Mouse (Mus musculus) ES-CJ7 (cell line): ENCODE results near the gene Tmcc3.
"Not testable (repeated sequence)": the region's sequence is repeated elsewhere in the genome, so short reads cannot be mapped to it uniquely, and the experiment has no call there.

Source experiments
- DNase-seq: peaks from one replicate; pipeline ENCODE4 v3.0.0; 2011; ENCODE audit warnings: low read depth, low spot score

Tmcc3 gene

DNA sequence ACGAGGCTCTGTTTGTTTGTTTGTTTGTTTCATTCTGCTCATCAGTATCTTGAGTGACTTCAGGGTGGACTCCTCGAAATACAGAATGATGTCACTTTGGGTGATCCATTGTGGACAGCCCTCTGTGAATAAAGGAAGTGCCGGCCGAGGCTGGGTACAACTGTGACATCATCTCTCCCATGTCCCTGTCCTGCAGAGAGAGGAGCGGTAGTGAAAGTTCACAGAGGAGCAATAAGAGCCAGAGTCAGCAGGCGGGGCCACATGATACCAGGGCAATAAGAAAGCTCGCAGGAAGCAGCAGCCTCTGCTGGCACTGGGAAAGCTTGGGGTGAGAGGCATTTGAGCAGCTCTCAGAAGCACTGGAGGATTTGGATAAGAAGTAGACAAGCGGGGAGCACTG, 264.2 kb downstream of the Tmcc3 start:
- DNase-seq = no peak

DNA sequence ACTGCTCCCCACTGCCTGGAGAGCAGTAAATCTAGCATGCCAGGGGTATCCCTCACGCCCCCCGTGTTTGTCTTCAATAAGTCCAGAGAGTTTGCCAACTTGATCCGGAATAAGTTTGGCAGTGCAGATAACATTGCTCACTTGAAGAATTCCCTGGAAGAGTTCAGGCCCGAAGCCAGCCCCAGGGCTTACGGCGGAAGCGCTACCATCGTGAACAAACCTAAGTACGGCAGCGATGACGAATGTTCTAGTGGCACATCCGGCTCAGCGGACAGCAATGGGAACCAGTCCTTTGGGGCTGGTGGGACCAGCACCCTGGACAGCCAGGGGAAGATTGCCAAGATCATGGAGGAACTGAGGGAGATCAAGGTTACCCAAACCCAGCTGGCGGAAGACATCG, 267.1 kb downstream of the Tmcc3 start:
- no peak for DNase-seq

DNA sequence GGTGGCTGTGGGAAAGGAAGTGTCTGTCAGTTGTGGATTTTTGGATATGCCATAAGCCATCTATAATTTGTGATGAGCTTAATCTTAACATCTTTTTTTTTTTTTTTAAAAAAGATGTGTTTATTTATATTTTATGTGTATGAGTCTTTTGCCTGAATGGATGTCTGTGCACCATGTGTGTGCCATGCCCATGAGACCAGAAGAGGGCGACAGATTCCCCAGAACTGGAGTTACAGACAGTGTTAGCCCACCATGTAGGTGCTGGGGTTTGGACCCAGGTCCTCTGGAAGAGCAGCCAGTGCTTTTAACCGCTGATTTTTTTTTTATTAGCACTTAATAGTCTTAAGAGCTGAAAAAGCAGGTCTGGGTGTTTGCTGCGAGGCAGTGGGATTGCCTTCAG, 269.6 kb downstream of the Tmcc3 start:
- DNase-seq = no peak

DNA sequence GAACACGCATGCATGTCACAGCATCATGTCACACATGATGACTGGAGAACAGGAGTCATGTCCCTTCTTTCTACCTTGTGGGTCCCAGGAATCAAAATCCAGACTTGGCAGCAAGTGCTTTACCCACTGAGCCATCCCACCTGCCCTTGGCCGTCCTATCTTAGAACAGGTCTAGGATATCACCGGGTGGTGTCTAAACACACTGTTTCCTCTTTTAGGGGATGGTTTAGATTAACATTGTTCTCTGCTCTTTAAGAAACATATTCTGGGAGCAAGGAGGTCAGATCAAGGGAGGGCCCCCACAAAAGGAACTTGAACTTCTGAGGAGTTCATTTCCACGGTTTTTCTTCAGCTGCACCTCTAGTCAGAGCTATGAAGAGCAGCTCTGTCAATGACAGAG, 272.0 kb downstream of the Tmcc3 start:
- no peak for DNase-seq

DNA sequence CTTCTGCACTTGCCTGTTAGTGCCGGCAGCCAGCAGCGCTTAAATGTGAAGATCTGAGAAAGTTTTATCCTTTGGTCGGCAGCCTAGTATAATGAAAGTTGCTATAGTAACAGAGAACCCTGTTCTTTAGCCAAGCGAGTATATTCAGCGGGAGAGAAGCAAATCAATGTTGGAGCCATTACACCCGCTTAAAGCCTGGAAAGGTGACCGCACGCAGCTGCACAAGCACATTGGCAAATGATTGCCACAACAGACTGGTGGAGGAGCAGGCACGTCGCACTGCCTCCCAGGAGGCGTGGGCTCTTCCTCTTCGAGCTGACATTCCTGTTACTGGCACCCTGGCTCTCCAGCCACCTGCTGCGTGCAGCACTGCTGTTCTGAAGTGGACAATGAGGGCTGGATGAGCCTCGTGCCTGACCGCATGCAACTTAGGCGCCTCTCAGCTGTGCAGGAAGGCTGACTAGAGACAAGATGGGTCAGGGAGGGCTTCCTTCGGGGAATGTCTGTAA, 273.2 kb downstream of the Tmcc3 start:
- no peak for DNase-seq

DNA sequence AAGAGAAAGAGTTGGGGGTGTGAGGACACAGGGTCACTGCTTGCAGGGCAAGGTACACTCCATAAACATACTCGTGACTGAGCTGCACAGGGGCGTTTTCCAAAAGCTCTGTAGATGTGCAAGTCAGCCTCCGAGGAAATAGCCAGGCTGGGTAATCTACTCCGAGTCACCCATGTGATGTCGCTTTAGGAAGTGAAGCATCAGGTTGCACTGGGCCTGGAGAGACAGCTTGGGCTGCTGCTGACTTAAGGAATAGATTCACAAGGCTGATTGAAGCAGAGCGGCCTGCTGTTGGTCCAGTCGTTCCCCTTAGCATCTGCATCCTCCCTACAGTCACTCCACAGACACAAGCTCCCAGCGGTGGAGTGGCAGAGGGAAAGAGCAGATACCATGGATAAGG, 274.1 kb downstream of the Tmcc3 start:
- DNase-seq = no peak

DNA sequence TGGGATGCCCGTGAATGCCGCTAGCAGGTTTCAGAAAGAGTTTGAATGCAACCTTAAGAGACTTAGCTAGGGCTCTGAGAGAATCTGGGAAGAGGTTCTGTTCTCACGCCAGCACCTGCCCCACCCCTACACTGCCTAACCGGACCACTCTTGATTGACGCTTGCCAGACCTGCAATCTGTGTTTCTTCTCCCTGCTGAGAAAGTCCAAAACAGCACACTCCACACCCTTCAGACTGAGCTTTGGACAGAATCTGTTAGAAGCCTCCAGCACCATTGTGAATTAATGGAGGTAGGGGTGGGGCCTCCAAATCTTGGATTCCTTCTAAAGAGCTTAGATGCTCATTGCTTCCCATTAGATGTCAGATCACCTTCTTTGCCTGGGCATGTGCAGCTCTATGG, 277.2 kb downstream of the Tmcc3 start:
- peak; percentile 23 for DNase-seq

DNA sequence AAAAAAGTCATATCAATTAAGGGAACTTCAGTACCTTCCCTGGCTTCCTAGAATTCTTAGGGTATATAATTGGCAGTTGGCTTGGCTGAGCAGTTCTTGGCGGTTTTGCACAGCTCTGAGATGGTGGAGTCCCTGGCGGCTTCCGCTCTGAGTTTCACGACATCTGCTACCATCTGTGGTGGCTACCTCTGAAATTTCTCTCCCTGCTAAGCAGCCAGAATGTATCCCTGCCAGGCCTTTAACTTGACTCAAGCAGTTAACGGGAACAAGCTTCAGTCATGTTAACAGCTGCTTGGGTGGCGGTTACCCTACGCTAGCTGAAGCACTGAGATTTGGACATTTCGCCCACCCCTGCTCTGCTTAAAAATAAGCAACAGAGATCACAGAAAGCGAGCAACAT, 284.0 kb downstream of the Tmcc3 start:
- no peak for DNase-seq

DNA sequence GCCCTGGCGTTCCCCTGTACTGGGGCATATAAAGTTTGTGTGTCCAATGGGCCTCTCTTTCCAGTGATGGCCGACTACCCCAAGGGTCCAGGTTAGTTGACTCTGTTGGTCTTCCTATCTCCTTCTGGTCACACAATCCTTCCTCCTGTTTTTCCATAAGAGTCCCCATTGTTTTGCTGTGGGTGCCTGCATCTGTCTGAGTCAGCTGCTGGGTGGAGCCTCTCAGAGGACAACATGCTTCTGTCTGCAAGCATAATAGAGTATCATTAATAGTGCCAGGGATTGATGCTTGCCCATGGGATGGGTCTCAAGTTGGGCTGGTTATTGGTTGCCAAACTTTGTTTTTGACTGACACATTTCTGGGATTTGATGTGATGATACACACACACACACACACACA, 288.1 kb downstream of the Tmcc3 start:
- DNase-seq = not testable (repeated sequence)

DNA sequence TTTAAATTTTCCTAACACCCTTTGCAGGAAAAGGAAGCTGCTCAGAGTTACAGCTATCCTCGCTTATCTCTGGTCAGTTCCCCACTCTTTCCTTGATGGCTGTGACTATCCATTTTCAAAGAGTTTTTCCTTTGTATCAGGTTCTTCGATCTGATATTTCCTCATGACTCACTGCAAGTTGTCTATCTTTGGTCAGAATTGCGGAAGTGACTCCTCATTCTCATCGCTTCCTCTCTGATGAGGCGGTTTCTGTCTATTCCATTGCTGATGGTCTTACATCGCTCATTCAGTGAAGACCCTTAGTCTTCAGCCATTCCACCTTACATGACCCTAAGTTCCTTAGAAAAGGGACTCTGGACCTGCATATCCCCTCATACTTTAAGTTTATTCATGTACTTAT, 289.3 kb downstream of the Tmcc3 start:
- DNase-seq = no peak

DNA sequence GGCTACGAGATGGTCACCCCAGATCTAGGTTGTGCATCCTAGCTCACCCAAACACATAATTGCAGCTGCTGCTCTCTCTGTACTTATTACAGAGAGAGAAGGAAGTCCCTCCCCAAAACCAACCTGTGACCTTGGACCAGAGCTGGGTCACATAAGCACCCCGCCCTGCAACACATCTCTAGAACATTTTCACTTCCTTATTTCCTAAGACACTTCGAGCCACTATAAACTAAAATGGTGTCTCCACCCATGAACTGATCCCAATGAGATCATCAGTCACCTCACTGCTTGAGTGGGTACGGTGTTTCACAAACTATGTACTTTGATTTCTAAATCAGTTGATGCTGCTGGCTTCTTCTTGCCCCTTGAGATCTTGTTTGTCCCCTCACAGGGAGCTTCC, 293.7 kb downstream of the Tmcc3 start:
- no peak for DNase-seq

DNA sequence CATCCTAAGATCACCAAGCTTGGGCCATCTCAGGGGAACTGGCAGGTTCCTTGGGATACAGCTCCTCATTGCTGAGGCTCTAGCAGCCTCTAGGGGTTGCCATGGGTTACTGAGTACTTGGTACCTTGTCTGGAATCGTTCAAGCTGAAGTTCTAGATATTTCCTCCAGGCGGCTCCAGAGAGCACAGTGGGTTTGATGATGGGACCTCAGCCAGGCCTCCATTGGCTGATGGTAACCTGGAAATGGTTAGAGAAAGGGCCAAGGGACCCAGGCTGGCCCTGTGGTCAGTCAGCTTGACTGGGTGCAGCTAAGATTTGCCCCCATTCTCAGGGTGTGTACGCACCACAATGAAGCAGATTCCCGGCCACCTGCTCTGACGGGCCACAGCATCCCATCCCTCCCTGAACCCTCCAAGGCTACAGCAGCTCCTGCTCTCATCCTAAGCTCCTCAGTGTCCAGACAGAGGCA, 297.6 kb downstream of the Tmcc3 start:
- DNase-seq = peak; percentile 85

DNA sequence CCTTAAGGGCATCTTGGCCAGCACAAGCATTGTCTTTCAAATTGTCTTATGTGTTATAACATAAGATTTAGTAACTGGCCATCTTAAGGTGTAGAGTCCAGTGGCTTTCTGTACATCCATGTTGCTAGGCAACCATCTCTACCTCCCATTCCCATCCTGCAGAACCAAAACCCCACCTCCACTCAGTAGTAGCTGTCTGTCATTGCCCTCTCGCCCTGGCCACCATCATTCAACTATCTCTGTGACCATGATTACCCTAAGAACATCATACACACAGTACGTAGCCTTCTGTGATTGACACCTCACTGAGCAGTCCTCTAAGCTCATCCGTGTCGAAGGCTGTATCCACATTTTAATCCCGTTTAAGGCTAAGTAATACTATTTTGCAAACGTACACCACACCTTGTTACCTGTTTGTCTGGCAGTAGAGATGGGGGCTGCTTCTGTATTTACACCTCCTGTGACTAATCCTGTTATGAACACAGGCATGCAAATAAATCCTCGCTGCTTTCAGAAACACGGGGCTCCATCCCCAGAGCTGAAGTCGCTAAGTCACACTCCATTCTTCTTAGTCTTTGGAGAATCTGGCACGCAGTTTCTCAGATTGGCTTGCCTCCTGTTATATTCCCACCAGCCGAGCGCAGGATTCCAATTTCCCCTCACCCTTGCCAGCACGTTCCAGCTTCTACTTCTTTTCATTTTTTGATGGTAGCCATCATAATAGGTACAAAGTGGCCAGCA, 299.6 kb downstream of the Tmcc3 start:
- no peak for DNase-seq

DNA sequence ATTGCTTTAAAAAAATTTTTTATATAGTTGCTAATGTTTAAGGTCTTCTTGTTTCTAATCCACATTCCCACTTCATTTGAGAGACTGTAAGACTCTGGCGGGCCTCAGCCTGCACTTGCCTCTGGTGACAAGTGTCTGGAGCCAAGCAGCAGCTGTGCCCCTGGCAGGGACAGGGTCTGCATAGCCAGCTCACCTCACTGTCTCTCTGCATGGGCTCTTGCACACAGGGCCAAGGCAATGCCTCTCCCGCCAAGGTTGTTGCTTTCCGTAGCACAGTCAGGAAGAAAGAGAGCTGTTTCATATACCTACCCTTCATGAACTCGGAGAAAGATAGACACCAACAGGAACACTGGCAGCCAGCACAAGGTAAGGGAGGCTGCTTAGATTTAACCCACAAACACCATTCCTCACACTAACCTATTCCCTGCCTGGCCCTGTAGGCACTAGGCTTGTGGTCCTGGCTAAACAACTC, 300.3 kb downstream of the Tmcc3 start:
- no peak for DNase-seq

DNA sequence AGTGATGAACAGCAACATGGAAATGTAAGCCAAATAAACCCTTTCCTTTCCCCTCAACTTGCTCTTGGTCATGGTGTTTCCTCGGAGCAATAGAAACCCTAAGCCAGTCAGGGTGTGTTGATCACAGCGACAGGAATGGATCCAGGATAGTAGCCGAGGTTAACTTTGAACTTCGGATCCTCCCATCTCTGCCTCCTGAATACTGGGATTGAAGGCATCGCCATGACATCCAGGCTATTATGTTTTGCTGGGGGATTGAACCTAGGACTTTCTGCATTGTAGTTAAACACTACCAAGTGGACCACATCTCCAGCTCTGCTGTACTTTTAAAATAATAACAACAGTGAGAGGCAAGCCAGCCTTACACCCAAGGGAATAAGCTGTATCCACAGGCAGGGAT, 307.8 kb downstream of the Tmcc3 start:
- DNase-seq = no peak

DNA sequence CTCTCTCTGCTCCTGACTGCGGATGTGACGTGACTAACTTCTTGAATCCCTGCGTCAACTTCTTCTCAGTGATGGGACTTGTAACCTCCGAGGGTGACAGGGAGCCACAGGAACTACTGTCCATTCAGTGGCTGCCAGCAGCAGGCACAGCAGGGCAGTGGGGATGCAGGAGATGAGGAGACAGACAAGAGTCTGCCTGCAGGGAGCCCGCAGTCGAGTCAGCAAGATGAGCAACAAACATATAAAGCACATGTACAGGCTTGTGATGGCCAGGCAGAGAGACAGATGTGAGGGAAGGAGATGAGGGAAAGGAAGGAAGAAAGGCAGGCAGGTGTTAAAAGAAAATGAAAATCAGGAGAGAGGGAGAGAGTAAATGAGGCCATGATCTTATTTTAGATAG, 308.8 kb downstream of the Tmcc3 start:
- DNase-seq = no peak

DNA sequence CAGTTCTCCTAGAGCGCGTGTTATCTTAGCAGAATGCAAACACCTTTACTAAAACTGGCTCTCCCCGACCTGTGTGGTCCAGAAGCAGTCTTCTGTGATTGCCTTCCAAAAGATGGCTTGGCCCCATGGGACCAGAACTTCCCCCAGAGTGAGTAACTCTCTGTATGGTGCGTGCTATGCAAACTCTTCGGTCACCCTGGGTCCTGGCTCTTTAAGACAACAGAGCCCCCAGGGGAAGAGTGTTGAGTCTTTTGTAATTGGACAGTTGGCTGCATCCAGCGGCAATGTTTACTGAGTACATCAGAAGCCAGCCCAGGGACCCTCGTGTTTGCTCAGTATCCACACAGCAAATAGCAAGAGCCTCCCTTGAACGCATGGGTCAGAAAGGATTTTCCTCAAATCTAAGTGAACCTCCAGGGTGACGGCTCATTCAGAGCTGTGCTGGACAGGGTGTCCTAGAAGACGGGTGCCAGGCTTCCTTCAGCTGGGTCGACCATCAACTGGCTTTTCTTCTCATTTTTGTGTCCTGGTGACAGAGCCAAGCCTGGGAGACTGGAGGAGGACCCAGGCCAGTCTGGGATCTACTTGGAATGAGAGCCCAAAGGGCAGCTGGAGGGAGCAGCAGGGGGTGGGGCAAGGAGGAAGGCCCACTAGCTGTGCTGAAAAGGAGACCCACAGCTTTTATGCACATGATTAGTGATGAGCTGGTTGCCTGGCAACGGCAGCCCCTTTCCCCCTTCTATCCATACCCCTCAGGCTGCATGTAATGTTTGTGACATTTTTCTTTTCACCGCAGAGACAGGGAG, 309.9 kb downstream of the Tmcc3 start:
- no peak for DNase-seq

DNA sequence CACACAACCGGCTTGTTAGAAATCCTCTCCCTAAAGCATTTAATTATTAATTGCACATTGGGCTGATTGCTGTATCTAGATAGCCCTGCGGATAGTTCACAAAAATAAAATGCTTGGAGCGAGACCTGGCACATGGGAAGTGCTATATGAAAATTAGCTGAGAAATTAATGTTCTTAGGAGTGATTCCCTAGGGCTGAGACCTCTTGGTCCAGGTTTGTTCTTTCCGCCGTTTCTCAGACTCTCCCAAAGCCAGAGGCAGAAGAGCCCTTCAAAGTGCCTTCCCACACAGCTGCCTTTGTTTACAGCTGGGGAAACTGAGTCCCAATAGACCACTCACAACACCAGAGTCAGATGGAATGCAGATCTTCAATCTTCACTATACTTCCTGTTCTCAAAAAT, 310.5 kb downstream of the Tmcc3 start:
- DNase-seq = no peak

DNA sequence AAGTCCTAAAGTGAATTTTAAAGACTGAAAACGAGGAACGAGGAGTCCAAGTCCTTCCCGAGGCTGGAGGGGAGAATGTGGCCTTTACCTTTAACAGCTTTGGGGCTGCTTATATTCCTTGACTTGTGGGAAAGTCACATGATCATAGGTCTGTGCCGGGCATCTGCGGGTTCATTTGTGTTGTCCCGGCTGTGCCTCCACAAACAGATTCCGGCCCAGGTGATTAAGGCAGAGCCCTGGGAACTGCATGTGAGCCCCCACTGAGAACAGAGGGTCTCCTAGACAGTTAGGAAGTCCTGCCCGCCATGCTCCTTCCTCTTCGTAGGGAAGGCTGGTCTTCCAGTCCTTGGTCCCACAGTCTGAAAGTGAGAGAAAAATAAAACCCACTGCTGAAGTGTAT, 311.1 kb downstream of the Tmcc3 start:
- DNase-seq = no peak

DNA sequence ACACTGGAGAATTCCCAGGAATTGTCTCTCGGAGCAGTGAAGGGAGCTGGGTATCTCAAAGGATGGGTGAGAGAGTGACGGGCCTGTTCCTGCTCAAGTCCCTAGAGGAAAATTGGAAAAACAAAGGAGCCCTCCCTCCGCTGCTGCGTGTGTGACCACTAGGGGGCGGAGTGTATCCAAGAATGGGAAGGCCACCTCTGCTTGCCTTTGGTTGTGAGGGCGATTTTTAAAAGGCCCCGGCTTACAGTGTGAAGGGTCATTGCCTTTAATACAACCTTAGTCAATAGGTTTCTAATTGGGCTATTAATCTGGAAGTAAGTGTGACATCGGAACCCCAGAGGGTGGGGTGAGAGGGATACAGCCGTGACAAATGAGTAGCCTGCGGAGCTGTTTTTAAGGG, 311.9 kb downstream of the Tmcc3 start:
- peak; percentile 83 for DNase-seq

DNA sequence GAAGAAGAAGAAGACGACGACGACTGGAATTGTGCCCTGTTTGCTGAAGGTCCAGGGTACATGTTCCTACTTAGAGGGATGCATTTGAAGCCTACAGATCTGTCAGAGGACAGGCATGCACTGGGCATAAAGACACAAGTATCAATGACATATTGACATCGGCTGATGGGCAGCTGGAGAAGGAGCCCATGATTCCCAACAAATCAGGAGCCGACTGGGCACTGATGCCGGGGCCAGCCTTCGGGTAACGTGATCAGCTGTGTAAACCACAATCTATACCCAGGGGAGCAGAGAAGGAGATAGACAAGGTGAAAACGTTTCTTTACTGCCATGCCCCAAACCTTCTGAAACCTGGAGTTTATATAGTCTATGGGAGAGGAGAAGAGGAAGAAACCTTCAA, 313.3 kb downstream of the Tmcc3 start:
- DNase-seq = no peak

DNA sequence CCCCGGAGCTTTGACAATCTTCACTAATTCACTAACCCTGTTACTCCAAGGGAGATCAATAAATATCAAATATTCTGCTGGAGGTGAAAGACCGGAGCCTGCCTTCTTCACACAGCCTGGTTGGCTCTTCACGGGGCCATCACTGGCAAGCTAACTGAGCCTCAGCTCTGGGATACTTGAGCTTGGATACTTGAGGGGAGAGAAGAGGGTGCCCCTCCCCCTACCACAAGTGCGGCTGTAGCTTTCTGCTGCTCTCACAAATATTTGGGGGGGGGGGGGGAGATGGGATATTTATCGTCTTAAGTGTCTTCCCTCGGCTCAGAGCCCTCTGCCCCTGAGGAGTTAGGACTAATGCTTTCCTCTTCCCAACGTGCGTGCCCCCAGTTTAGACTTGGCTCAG, 313.9 kb downstream of the Tmcc3 start:
- no peak for DNase-seq

DNA sequence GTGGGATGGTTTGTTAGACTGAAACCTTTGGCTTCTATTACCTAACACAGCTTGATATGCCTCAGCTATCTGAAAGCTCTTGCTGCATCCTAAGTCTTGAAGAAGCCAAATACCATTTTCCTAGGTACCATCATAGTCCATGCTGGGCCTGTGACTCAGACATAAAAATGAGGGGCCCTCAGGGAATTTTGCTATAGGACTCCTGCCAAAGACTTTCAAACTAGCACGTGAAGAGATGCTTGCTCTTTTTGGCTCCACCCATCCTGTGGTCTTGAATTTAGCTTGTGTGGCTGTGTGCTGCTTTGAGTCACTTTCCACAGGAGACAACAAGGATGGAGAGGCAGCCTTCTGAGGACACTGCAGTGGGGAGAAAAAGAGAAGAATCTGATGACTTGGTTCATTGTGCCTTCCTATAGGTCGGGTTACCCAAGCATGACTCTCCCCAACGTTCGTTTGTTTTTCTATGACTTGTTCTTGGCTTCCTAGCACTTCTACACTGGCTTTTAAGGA, 319.1 kb downstream of the Tmcc3 start:
- DNase-seq = no peak
